Mouse (Mus musculus) CH12.LX (cell line): ENCODE measurements around the gene Tescl.

ENCODE experiments used
- CTCF ChIP-seq, 2 experiments: IDR thresholded peaks in 1 of 2; conservative IDR thresholded peaks in 1 of 2; 2 replicates each; pipeline ENCODE4 v1.5.1; 2011 to 2012; ENCODE audit warnings: low read depth in 2 of 2, low read length in 2 of 2, improper control_type of control experiment in 1 of 2, inconsistent platforms in 1 of 2, mild to moderate bottlenecking in 1 of 2, moderate library complexity in 1 of 2
- EP300 ChIP-seq: IDR thresholded peaks from 2 replicates; pipeline ENCODE4 v1.6.1; 2011; ENCODE audit warnings: low read length, improper control_type of control experiment
- NELFE ChIP-seq: IDR thresholded peaks from 2 replicates; pipeline ENCODE4 v1.6.1; 2011; ENCODE audit warnings: low read depth, low read length, improper control_type of control experiment
- POLR2A ChIP-seq: IDR thresholded peaks from 2 replicates; pipeline ENCODE4 v1.6.1; 2011; ENCODE audit warnings: low read depth, mild to moderate bottlenecking, improper control_type of control experiment, low read length
- TBP ChIP-seq: conservative IDR thresholded peaks from 2 replicates; pipeline ENCODE4 v1.6.1; 2011; ENCODE audit warnings: low read depth, low read length, improper control_type of control experiment
- ZC3H11A ChIP-seq: IDR thresholded peaks from 2 replicates; pipeline ENCODE4 v1.6.1; 2012; ENCODE audit warnings: low read depth, mild to moderate bottlenecking, inconsistent platforms, low read length, improper control_type of control experiment

DNA sequence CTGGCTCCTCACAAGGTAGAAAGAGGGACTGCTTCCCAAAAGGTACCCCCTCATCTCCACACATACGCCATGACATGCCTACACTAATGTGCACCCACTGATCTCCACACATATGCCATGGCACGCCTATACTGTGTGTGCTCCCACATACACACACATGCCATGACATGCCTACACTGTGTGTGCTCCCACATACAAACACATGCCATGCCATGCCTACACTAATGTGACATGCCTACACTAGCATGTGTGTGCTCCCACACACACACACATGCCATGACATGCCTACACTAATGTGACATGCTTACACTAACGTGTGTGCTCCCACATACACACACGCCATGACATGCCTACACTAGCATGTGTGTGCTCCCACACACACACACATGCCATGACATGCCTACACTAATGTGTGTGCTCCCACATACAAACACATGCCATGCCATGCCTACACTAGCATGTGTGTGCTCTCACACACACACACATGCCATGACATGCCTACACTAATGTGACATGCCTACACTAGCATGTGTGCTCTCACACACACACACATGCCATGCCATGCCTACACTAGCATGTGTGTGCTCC lies 43.5 kb downstream of the Tescl start:
- TF ChIP-seq EP300 (no peak), CTCF (conservative IDR thresholded peaks at IDR 0.05 in 1 of 2, IDR thresholded peaks at IDR 0.05 in 1 of 2; ENCODE audit: low read depth in 2 of 2, low read length in 2 of 2) (no peak), TBP (no peak), ZC3H11A (no peak), POLR2A (no peak), NELFE (no peak)
